Comparison of ENCODE assay signal across 12 mouse cellular contexts in genomic region chr15:81066976-81067375, GRCm38 (mm10).
DNase-seq lines count a peak whose midpoint lies in the region; ATAC-seq lines count a peak whose summit lies in the region.
"Had no signal": no experiment of that assay in that cellular context is flagged by ENCODE, and none has a peak within 500 bp of the region (broad histone marks: within the 10 kb centered on the region; RNA-seq: fewer than 3 reads in every experiment).

No protein-coding gene starts in this region.

- no peak overlapping the region for H3K4me3 ChIP-seq in kidney, embryonic 15.5 days (replicated peaks)
- H3K4me3 ChIP-seq: liver, embryonic 12.5 days had no signal

- WGBS in kidney, embryonic 15.5 days: 70% methylated on average over 5 of the region's 5 CpGs

- H3K9ac ChIP-seq in kidney, embryonic 15.5 days: no peak overlapping the region
- H3K9ac ChIP-seq: liver, embryonic 12.5 days had no signal

- no peaks in the 10 kb centered on the region for H3K9me3 ChIP-seq in kidney, embryonic 15.5 days (replicated peaks)
- H3K9me3 ChIP-seq: liver, embryonic 12.5 days had no signal

- DNase-seq in layer of hippocampus, adult 11-12 months (ENCODE audit: low spot score): peak; percentile 47
- DNase-seq in layer of hippocampus, postnatal 25 days (ENCODE audit: extremely low spot score in 1 of 2, low spot score in 1 of 2): no peak
- DNase-seq in cerebellum, adult 9-11 months: peak; percentile 63
- DNase-seq in heart, adult 9 months (ENCODE audit: low spot score in 2 of 2): peak; percentile 69 to 76
- peak; percentile 39 to 41 for DNase-seq in left cerebral cortex, postnatal 14 days (ENCODE audit: low spot score in 2 of 2)
- no peak for DNase-seq in kidney, postnatal 36 days
- DNase-seq in testis, postnatal 10 days (ENCODE audit: low spot score): no peak
- DNase-seq: thymus, postnatal 14 days had no signal

- H3K4me1 ChIP-seq in kidney, embryonic 15.5 days: peaks cover 17% of the 10 kb centered on the region

- H3K27ac ChIP-seq in kidney, embryonic 15.5 days: no peak overlapping the region
- H3K27ac ChIP-seq: hindbrain, postnatal 0 days; liver, embryonic 12.5 days had no signal

- ATAC-seq in kidney, embryonic 15.5 days (replicated peaks; ENCODE audit: low FRiP score): no peak
- ATAC-seq: CD4-positive, CD25-positive, alpha-beta regulatory T cell, adult 4 months; hindbrain, postnatal 0 days; liver, embryonic 12.5 days had no signal

- H3K36me3 ChIP-seq in kidney, embryonic 15.5 days: no peaks in the 10 kb centered on the region; the same call in 1 of the 2 replicates
- H3K36me3 ChIP-seq: liver, embryonic 12.5 days had no signal

- H3K27me3 ChIP-seq in kidney, embryonic 15.5 days: no peaks in the 10 kb centered on the region
- H3K27me3 ChIP-seq: liver, embryonic 12.5 days had no signal

- intact Hi-C loops in left cerebral cortex, postnatal 14 days (cut with DNase I): no loop called here

- H3K4me2 ChIP-seq in kidney, embryonic 15.5 days: no peak overlapping the region
- H3K4me2 ChIP-seq: liver, embryonic 12.5 days had no signal

Comparison
In these comparisons a context has a peak if more than half of its experiments do, and no peak if none do; other contexts are left out.
1. DNase-seq: peak in layer of hippocampus, adult 11-12 months (single experiment), cerebellum, adult 9-11 months (single experiment), heart, adult 9 months (2 of 2) and left cerebral cortex, postnatal 14 days (2 of 2); none in layer of hippocampus, postnatal 25 days (0 of 2), kidney, postnatal 36 days (0 of 2) and testis, postnatal 10 days (single experiment).